Mouse (Mus musculus): ENCODE measurements around the gene Flot1.

- no peak for TF ChIP-seq CTCF (IDR thresholded peaks at IDR 0.05; ENCODE audit: control insufficient read depth, insufficient read depth, low read length)
- TF ChIP-seq POLR2A (IDR thresholded peaks at IDR 0.05; ENCODE audit: borderline replicate concordance, control insufficient read depth, low read depth, low read length), result no peak
These were observed 15.5 kb downstream of the Flot1 start for GRCm38 (mm10) chr17:35838570-35838969.

Measured in bone marrow, adult 2 months (tissue).